Mouse (Mus musculus): ENCODE data around the gene Cyct. TPM values are rescaled to one million over a fixed set of nuclear protein-coding genes. Genes with fewer than 3 reads are reported as not detected.

Gene Cyct
- total RNA-seq, 1 experiment = 9.3 TPM

GRCm38 (mm10) chr2:76324463-76324862 is 35.8 kb downstream of the Cyct start:
- H3K9ac ChIP-seq (ENCODE audit: insufficient read depth, low read depth, low read length, poor library complexity, severe bottlenecking) = no peak overlapping the region
- DNase-seq (ENCODE audit: low read depth, low spot score) = no peak
- H3K4me3 ChIP-seq (ENCODE audit: insufficient read depth in 1 of 2, low read depth in 1 of 2, low read length in 2 of 2, poor library complexity in 1 of 2, severe bottlenecking in 1 of 2) = no peak overlapping the region
- H3K9me3 ChIP-seq (ENCODE audit: control insufficient read depth, insufficient read depth, low read depth, low read length) = no peaks in the 10 kb centered on the region
- no peak for TF ChIP-seq CHD2 (IDR thresholded peaks at IDR 0.05; ENCODE audit: low read depth, low read length)
- TF ChIP-seq MAFK (IDR thresholded peaks at IDR 0.05; ENCODE audit: insufficient read depth, low read depth, low read length) = no peak
- no peak for TF ChIP-seq ZNF384 (IDR thresholded peaks at IDR 0.05; ENCODE audit: low read depth, low read length)
- no peak for TF ChIP-seq ZC3H11A (IDR thresholded peaks at IDR 0.05; ENCODE audit: borderline replicate concordance, low read depth, low read length)
- TF ChIP-seq HCFC1 (IDR thresholded peaks at IDR 0.05; ENCODE audit: borderline replicate concordance, insufficient read depth, low read length) = no peak
- in situ Hi-C loops (cut with MboI; ENCODE audit: low sequenced_read_pairs in 2 of 2, unreplicated experiment in 2 of 2) = no loop called here
- no peak overlapping the region for H3K27ac ChIP-seq (ENCODE audit: insufficient read depth, low read depth, low read length, poor library complexity, severe bottlenecking)
- no peaks in the 10 kb centered on the region for H3K36me3 ChIP-seq (ENCODE audit: control insufficient read depth, insufficient read depth, low read length, poor library complexity, severe bottlenecking)
- H3K4me1 ChIP-seq (ENCODE audit: control insufficient read depth in 2 of 2, insufficient read depth in 2 of 2, low read length in 2 of 2, poor library complexity in 1 of 2) = no peaks in the 10 kb centered on the region

GRCm38 (mm10) chr2:76323185-76323875 is 36.9 kb downstream of the Cyct start:
- no peak for DNase-seq (ENCODE audit: low read depth, low spot score)
- TF ChIP-seq ZC3H11A (IDR thresholded peaks at IDR 0.05; ENCODE audit: borderline replicate concordance, low read depth, low read length) = no peak
- in situ Hi-C loops (cut with MboI; ENCODE audit: low sequenced_read_pairs in 2 of 2, unreplicated experiment in 2 of 2) = no loop called here
- no peaks in the 10 kb centered on the region for H3K9me3 ChIP-seq (ENCODE audit: control insufficient read depth, insufficient read depth, low read depth, low read length)
- no peak overlapping the region for H3K9ac ChIP-seq (ENCODE audit: insufficient read depth, low read depth, low read length, poor library complexity, severe bottlenecking)
- H3K4me3 ChIP-seq (ENCODE audit: insufficient read depth in 1 of 2, low read depth in 1 of 2, low read length in 2 of 2, poor library complexity in 1 of 2, severe bottlenecking in 1 of 2) = no peak overlapping the region
- H3K36me3 ChIP-seq (ENCODE audit: control insufficient read depth, insufficient read depth, low read length, poor library complexity, severe bottlenecking) = no peaks in the 10 kb centered on the region
- no peak overlapping the region for H3K27ac ChIP-seq (ENCODE audit: insufficient read depth, low read depth, low read length, poor library complexity, severe bottlenecking)
- H3K4me1 ChIP-seq (ENCODE audit: control insufficient read depth in 2 of 2, insufficient read depth in 2 of 2, low read length in 2 of 2, poor library complexity in 1 of 2) = no peaks in the 10 kb centered on the region

- DNase-seq (ENCODE audit: low read depth, low spot score) = no peak
- H3K9ac ChIP-seq (ENCODE audit: insufficient read depth, low read depth, low read length, poor library complexity, severe bottlenecking) = no peak overlapping the region
- TF ChIP-seq ZNF384 (IDR thresholded peaks at IDR 0.05; ENCODE audit: low read depth, low read length) = no peak
- no peak for TF ChIP-seq MAFK (IDR thresholded peaks at IDR 0.05; ENCODE audit: insufficient read depth, low read depth, low read length)
- no peak for TF ChIP-seq CHD2 (IDR thresholded peaks at IDR 0.05; ENCODE audit: low read depth, low read length)
- TF ChIP-seq HCFC1 (IDR thresholded peaks at IDR 0.05; ENCODE audit: borderline replicate concordance, insufficient read depth, low read length) = no peak
- no peak for TF ChIP-seq ZC3H11A (IDR thresholded peaks at IDR 0.05; ENCODE audit: borderline replicate concordance, low read depth, low read length)
- no peak overlapping the region for H3K27ac ChIP-seq (ENCODE audit: insufficient read depth, low read depth, low read length, poor library complexity, severe bottlenecking)
- H3K36me3 ChIP-seq (ENCODE audit: control insufficient read depth, insufficient read depth, low read length, poor library complexity, severe bottlenecking) = no peaks in the 10 kb centered on the region
- no peaks in the 10 kb centered on the region for H3K9me3 ChIP-seq (ENCODE audit: control insufficient read depth, insufficient read depth, low read depth, low read length)
- in situ Hi-C loops (cut with MboI; ENCODE audit: low sequenced_read_pairs in 2 of 2, unreplicated experiment in 2 of 2) = no loop called here
- no peak overlapping the region for H3K4me3 ChIP-seq (ENCODE audit: insufficient read depth in 1 of 2, low read depth in 1 of 2, low read length in 2 of 2, poor library complexity in 1 of 2, severe bottlenecking in 1 of 2)
- no peaks in the 10 kb centered on the region for H3K4me1 ChIP-seq (ENCODE audit: control insufficient read depth in 2 of 2, insufficient read depth in 2 of 2, low read length in 2 of 2, poor library complexity in 1 of 2)
These were observed 39.9 kb downstream of the Cyct start for GRCm38 (mm10) chr2:76320336-76320735.

- DNase-seq (ENCODE audit: low read depth, low spot score) = no peak
These were observed 41.0 kb downstream of the Cyct start for GRCm38 (mm10) chr2:76319231-76319630.

More at GRCm38 (mm10) chr2:76319231-76319630, 41.0 kb downstream of the Cyct start:
- no peaks in the 10 kb centered on the region for H3K36me3 ChIP-seq (ENCODE audit: control insufficient read depth, insufficient read depth, low read length, poor library complexity, severe bottlenecking)
- no peak overlapping the region for H3K27ac ChIP-seq (ENCODE audit: insufficient read depth, low read depth, low read length, poor library complexity, severe bottlenecking)
- no peak overlapping the region for H3K4me3 ChIP-seq (ENCODE audit: insufficient read depth in 1 of 2, low read depth in 1 of 2, low read length in 2 of 2, poor library complexity in 1 of 2, severe bottlenecking in 1 of 2)
- in situ Hi-C loops (cut with MboI; ENCODE audit: low sequenced_read_pairs in 2 of 2, unreplicated experiment in 2 of 2) = no loop called here
- no peak overlapping the region for H3K9ac ChIP-seq (ENCODE audit: insufficient read depth, low read depth, low read length, poor library complexity, severe bottlenecking)
- TF ChIP-seq CHD2 (IDR thresholded peaks at IDR 0.05; ENCODE audit: low read depth, low read length) (no peak), ZC3H11A (IDR thresholded peaks at IDR 0.05; ENCODE audit: borderline replicate concordance, low read depth, low read length) (no peak), MAFK (IDR thresholded peaks at IDR 0.05; ENCODE audit: insufficient read depth, low read depth, low read length) (no peak), HCFC1 (IDR thresholded peaks at IDR 0.05; ENCODE audit: borderline replicate concordance, insufficient read depth, low read length) (no peak), ZNF384 (IDR thresholded peaks at IDR 0.05; ENCODE audit: low read depth, low read length) (no peak)
- no peaks in the 10 kb centered on the region for H3K4me1 ChIP-seq (ENCODE audit: control insufficient read depth in 2 of 2, insufficient read depth in 2 of 2, low read length in 2 of 2, poor library complexity in 1 of 2)
- H3K9me3 ChIP-seq (ENCODE audit: control insufficient read depth, insufficient read depth, low read depth, low read length) = no peaks in the 10 kb centered on the region

Other genes with a start within 250 kb of the Cyct start
- 0.27 and 0.37 TPM in 2 replicates for gene Pde11a, start 21.7 kb downstream of the Cyct start, total RNA-seq (2012; rRNA removed)
- 27.5 and 35.3 TPM in 2 replicates for gene Rbm45, start 9.5 kb upstream of the Cyct start, total RNA-seq (2012; rRNA removed)
- gene Osbpl6, start 46.1 kb upstream of the Cyct start, total RNA-seq (2012; rRNA removed) = 0.45 and 1.6 TPM in 2 replicates